Mouse (Mus musculus) CH12.LX (cell line): ENCODE measurements around the gene Rb1.

Experiments used
- CTCF ChIP-seq, 2 experiments: IDR thresholded peaks in 1 of 2; conservative IDR thresholded peaks in 1 of 2; 2 replicates each; pipeline ENCODE4 v1.5.1; 2011 to 2012; ENCODE audit warnings: low read depth in 2 of 2, low read length in 2 of 2, improper control_type of control experiment in 1 of 2, inconsistent platforms in 1 of 2, mild to moderate bottlenecking in 1 of 2, moderate library complexity in 1 of 2
- POLR2A ChIP-seq: IDR thresholded peaks from 2 replicates; pipeline ENCODE4 v1.6.1; 2011; ENCODE audit warnings: low read depth, mild to moderate bottlenecking, improper control_type of control experiment, low read length
- USF1 ChIP-seq: IDR thresholded peaks from 2 replicates; pipeline ENCODE4 v1.6.1; 2014; ENCODE audit warnings: low read depth, mild to moderate bottlenecking, inconsistent platforms, low read length, improper control_type of control experiment

GRCm38 (mm10) chr14:73371577-73371976 lies 46.0 kb upstream of the Rb1 start:
- TF ChIP-seq CTCF (conservative IDR thresholded peaks at IDR 0.05 in 1 of 2, IDR thresholded peaks at IDR 0.05 in 1 of 2; ENCODE audit: low read depth in 2 of 2, low read length in 2 of 2) (no peak), USF1 (no peak), POLR2A (no peak)
